Mouse (Mus musculus): ENCODE data around the gene Wwox.

- TF ChIP-seq CTCF (IDR thresholded peaks at IDR 0.05; ENCODE audit: low read depth) = no peak
- TF ChIP-seq EP300 (IDR thresholded peaks at IDR 0.05; ENCODE audit: low read depth) = no peak
These were observed 362.1 kb downstream of the Wwox start for GRCm38 (mm10) chr8:114801428-114802134.

Measured in liver, embryonic 14.5 days (tissue).